Mouse (Mus musculus) G1E (cell line): ENCODE data around the gene Klc2.
"Not testable (repeated sequence)": the region's sequence is repeated elsewhere in the genome, so short reads cannot be mapped to it uniquely, and the experiment has no call there.

ENCODE experiments used
- CTCF ChIP-seq: IDR thresholded peaks from 2 replicates; pipeline ENCODE4 v1.5.1; 2012; ENCODE audit warnings: low read depth, low read length, inconsistent platforms, mixed read lengths
- GATA1 ChIP-seq: IDR thresholded peaks from 2 replicates; pipeline ENCODE4 v1.6.1; 2012; ENCODE audit warnings: borderline replicate concordance, low read length, inconsistent platforms, mixed read lengths
- TAL1 ChIP-seq: conservative IDR thresholded peaks from 2 replicates; pipeline ENCODE4 v1.6.1; 2012; ENCODE audit warnings: low read depth, low read length, inconsistent platforms, mixed read lengths

DNA sequence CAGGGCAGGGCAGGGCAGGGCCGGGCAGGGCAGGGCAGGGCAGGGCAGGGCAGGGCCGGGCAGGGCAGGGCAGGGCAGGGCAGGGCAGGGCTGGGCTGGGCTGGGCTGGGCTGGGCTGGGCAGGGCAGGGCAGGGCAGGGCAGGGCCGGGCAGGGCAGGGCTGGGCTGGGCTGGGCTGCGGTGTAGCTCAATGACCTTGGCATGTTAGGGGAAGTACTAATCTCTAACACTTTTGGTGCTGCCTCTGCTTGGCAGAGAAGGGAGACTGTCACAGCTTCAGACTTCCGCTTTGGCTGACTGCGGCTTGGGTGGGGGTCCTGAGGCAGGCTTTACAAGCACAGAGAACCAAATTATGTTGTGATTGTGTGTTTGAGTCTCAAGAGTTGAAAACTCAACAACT, 30.7 kb upstream of the Klc2 start:
- not testable (repeated sequence) for TF ChIP-seq TAL1, GATA1, CTCF
